Mouse (Mus musculus) ES-Bruce4 (cell line): Measurements from ENCODE around the gene Mroh2a.

Experiments
- CTCF ChIP-seq: IDR thresholded peaks from one replicate; pipeline ENCODE4 v1.8.1; 2011; ENCODE audit warnings: low read depth, low read length
- POLR2A ChIP-seq: IDR thresholded peaks from one replicate; pipeline ENCODE4 v1.8.1; 2011; ENCODE audit warnings: low read length; ENCODE audit not compliant: insufficient read depth

GRCm38 (mm10) chr1:88228121-88228520, 1.3 kb downstream of the Mroh2a start:
- no peak for TF ChIP-seq CTCF
- no peak for TF ChIP-seq POLR2A
